Mouse (Mus musculus): ENCODE results near the gene Fgf3.
A peak's percentile ranks its signal among the peaks of the same experiment; 100 is the strongest.
"Not testable (repeated sequence)": the region's sequence is repeated elsewhere in the genome, so short reads cannot be mapped to it uniquely, and the experiment has no call there.

Gene Fgf3

GRCm38 (mm10) chr7:144858702-144859101, 20.8 kb downstream of the Fgf3 start:
- no peak for DNase-seq (ENCODE audit: low read depth)

DNA sequence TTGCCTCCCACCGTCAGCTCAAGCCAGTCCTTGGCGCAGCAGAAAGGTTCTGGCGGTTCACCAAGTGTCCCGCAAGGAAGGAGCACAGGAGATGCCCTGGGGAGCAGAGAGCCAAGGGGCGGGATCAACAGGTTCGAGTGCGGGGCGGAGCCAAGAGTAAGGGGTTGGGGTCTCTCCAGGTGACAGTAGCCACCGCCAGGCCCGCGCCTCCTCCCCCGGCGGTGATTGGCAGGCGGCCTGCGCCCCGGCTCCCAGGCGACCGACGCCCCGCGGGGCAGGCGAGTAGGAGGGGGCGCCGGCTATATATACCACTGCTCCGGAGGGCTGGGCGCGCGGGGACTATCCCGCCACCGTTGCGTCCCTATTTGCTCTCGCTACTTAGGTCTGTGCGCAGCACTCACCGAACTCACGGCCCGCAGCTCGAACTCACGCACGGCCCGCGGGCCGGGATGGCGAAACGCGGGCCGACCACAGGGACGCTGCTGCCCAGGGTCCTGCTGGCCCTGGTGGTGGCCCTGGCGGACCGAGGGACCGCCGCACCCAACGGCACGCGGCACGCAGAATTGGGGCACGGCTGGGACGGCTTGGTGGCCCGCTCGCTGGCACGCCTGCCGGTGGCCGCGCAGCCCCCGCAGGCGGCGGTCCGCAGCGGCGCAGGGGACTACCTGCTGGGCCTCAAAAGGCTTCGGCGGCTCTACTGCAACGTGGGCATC, 23.3 kb downstream of the Fgf3 start:
- DNase-seq (ENCODE audit: low read depth) = no peak

DNA sequence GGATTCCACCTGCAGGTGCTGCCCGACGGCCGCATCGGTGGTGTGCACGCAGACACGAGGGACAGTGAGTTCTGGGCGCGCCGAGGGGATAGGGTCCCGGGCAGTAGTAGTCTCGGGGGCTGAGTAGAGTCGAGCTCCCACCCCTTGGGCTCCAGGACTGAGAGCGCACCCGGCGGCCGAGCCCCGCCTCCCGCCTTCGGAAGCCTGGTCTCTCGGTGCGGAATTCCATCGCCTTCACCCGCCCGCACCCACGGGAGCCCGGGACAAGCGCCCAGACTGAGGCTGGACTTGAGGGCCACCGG, 23.8 kb downstream of the Fgf3 start:
- DNase-seq (ENCODE audit: low read depth) = no peak

DNA sequence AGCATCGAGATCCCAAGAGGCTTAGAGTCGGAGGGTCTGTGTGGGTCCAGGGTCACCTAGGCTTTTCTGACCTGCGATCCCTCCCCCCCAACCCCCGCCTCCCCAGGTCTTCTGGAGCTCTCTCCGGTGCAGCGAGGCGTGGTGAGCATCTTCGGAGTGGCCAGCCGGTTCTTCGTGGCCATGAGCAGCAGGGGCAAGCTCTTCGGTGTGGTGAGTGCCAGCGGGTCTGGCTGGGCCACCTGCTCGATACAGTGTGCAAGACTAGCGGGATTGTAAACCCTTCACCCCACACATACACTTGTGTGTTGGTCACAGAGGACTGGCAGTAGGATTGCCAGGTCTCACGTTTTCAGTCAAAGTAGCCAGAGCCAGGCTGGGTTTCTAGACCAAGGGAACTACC, 24.2 kb downstream of the Fgf3 start:
- no peak for DNase-seq (ENCODE audit: low read depth)

GRCm38 (mm10) chr7:144862712-144863111, 24.8 kb downstream of the Fgf3 start:
- no peak for DNase-seq (ENCODE audit: low read depth)

DNA sequence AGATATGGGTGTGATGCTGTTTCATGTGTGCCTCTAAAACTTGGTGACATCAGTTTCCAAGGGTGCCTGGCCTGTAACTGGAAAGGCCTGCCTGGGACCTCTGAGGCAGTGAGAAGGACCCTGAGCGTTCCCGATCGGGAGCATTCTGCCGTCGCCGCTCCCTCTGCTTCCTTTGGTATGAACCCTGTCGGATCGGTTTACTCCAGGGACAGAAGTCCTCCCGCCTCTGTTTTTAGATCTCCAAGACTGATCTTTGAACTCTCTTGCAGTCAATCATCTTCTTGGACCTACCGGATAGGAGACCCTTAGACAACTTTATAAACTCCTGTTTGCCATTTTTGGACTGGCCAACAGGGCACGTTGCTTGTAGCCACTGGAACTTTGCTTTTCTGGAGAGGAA, 25.3 kb downstream of the Fgf3 start:
- DNase-seq (ENCODE audit: low read depth) = no peak

- DNase-seq (ENCODE audit: low read depth) = no peak
Observed at GRCm38 (mm10) chr7:144864160-144864670, 26.3 kb downstream of the Fgf3 start.

DNA sequence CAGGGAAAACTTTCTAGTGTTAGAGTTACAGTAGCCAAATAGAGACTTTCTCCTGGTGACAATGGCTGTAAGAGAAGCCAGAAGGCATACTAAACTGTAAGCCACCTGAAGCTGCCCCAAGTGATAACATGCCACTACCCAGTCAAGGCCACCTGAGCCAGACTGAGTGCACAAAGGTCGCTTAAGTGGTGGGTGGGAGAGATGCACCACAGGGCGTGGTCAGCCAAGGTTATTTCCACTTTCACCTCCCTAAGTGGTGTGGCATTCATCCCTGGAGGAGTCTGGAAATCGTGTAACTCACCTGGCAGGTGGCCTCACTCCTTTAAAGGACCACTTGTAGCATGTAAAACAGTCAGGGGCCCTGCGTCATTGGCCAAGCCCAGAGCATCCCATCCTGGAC, 29.3 kb downstream of the Fgf3 start:
- DNase-seq (ENCODE audit: low read depth) = no peak

DNA sequence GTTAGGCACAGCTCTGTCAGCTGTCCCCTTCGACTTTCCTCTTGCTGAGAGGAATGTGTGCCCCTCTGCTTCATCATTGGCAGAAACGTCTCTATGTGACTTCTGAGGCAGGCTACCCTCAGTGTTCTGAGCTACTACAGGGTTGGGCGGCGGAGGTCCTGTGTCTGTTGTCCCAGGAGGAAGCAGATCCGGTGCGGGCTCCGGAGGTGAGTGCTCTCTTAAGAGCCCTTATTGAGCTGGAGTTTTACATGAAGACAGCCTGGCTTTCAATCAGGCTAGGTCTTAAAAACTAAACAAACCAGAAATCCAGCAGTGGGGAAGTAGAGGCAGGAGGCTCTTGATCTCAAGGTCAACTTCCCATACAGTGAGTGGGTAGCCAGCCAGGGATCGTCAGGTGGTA, 29.7 kb downstream of the Fgf3 start:
- DNase-seq (ENCODE audit: low read depth) = no peak

DNA sequence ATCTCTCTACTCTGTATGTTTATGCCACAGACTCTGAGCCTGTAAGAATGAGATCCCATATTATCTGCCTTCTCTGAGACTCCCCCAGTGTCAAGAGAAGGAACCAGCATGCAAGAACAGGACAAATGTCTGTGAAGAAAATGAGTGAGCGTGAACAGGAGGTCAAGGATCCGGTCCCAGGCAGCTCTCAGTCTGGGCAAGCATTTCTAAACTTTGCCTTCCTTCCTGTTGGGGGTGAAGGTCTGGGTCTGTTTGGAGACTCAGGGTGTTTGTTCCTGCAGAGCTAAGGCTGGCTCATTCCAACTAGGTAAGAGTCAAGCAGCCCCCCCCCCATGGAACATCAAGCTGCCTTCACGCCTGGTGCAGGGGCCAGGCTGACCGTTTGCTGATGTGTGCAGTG, 34.5 kb downstream of the Fgf3 start:
- DNase-seq (ENCODE audit: low read depth) = no peak

GRCm38 (mm10) chr7:144873160-144873559, 35.3 kb downstream of the Fgf3 start:
- DNase-seq (ENCODE audit: low read depth) = no peak

DNA sequence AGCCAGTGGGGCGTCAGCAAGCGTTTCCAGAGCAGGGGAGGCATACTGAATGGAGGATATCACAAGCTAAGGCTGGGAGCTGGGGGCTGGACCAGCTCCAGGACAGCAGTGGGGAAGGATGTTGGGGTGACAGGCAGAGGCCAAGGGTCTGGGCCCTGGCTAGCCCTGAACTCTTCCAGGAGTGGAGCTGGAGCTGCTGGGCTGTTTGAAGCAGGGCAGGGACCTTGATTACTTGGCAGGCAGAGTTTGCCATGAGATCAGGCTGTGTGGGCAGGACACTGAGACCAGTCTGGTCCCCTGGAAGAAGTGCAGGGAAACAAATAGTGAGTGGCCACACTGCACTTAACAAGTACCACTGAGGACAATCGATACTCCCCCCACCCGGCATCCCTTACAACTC, 36.3 kb downstream of the Fgf3 start:
- DNase-seq (ENCODE audit: low read depth) = no peak

- no peak for DNase-seq (ENCODE audit: low read depth)
Observed at GRCm38 (mm10) chr7:144878401-144878800, 40.5 kb downstream of the Fgf3 start.

GRCm38 (mm10) chr7:144883106-144883505, 45.2 kb downstream of the Fgf3 start:
- no peak for DNase-seq (ENCODE audit: low read depth)

DNA sequence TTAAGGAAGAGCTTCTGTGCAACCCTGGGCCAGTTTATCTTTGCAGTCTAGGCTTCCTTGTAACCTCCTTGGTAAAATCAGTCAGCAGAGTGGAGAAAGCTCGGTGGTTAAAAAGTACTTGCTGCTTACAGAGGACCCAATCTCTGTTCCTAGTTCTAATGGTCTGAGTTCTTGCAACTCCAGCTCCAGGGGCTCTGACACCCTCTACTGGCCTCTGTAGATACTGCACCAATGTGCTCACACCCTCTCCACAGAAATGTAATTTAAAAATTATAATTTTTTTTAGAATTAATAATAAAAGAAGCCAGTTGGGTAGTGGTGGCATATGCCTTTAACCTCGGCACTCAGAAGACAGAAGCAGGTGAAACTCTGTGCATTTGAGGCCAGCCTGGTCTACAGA, 49.8 kb downstream of the Fgf3 start:
- DNase-seq (ENCODE audit: low read depth) = peak; percentile 22

- no peak for DNase-seq (ENCODE audit: low read depth)
Observed at GRCm38 (mm10) chr7:144888564-144889299, 50.8 kb downstream of the Fgf3 start.

DNA sequence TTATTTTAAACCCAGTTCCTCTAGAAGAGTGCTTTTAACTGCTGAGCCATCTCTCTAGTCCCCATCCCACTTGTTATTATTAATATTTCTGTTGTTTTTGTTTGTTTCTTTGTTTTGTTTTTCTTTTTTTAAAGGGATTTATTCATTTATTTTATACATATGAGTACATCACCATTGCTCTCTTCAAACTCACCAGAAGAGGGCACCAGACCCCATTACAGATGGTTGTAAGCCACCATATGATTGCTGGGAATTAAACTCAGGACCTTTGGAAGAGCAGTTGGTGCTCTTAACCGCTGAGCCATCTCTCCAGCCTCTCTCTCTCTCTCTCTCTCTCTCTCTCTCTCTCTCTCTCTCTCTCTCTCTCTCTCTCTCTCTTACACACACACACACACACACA, 52.8 kb downstream of the Fgf3 start:
- DNase-seq (ENCODE audit: low read depth) = not testable (repeated sequence)

GRCm38 (mm10) chr7:144891863-144892262, 54.0 kb downstream of the Fgf3 start:
- no peak for DNase-seq (ENCODE audit: low read depth)

DNA sequence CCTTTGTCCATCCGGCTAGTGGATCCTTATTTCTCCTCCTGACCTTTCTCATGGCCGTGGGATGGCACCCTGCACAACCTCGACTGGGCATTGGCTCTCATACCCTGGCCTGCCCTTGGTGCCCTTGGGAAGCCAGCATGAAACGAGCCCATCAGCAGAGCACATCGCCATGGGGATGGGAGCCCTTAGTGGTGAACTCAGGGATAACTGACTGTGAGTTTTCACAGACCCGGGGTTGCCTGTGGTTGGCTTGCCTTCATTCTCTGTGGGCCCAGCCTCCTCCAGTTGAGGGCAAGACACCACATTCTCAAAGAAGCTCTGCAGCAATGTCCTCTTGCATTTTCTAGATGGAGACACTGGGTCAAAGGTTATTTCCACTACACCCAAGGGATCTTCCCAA, 54.4 kb downstream of the Fgf3 start:
- DNase-seq (ENCODE audit: low read depth) = no peak
